Mouse (Mus musculus) T-helper 2 cell (primary cell): ENCODE measurements at regions not wholly inside any gene's neighbourhood (a gene's known extent, or its start where the extent isn't known, plus 50 kb on each side); places are given as distances from the start of the nearest gene placed in this dataset.
"Not testable (repeated sequence)": the region's sequence is repeated elsewhere in the genome, so short reads cannot be mapped to it uniquely, and the experiment has no call there.

Source experiments
- in situ Hi-C: fragments of 300-600 bp; cut with MboI, MseI; formaldehyde crosslinking; loops from one replicate; pipeline ENCODE4 v1.15.1; 2025; ENCODE audit warnings: high pct_unique_total_duplicates

GRCm38 (mm10) chrX:170735786-170736185 lies 63.3 kb downstream of the Asmt start:
- in situ Hi-C loops, result loop anchor here (5.0 kb wide), 1 partner anchor 72 kb away; no protein-coding TSS in a partner anchor

DNA sequence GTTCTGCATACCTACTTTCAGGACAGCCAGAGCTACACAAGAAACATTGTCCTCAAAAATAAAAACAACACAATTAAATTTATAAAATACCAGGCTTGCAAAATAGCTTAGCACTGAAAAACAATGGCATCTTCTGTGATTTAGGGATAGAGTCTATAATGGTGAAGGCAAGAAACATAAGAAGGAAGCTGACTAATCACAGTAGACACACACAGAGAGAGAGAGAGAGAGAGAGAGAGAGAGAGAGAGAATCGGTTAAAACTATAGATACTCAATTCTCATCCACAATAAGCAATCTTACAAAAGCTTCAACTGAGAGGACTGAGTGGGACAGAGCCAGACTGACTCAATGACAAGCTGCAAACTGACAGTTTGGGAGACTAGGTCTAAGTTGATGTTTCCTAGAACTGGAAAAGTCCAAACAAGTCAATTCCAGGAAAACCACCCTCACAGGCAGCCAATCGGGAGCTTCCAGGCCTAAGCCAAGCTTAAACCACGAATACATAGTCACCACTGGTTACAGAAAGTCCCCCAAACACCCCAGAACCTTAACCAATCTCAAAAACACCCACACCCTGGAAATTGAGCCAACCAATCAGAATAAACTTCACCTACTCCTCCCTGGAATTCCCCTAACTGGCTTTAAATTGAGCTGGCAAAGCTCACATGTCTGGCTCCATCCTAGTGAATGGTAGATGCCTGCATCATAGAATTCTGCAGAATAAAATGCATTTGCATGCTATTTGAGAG lies 81.2 kb downstream of the Asmt start:
- in situ Hi-C loops, result not testable (repeated sequence)
